8 mouse cellular contexts compared by ENCODE assay signal in genomic region chr2:132576522-132577135, GRCm38 (mm10). TPM values are rescaled to one million over a fixed set of nuclear protein-coding genes. Genes with fewer than 3 reads are reported as not detected.
DNase-seq lines count a peak whose midpoint lies in the region; ATAC-seq lines count a peak whose summit lies in the region.

No protein-coding gene starts in this region.

- peak overlapping the region; percentile 65 for H3K4me2 ChIP-seq in neural tube, embryonic 11.5 days (ENCODE audit: low read depth)
- H3K4me2 ChIP-seq in forebrain, embryonic 16.5 days (ENCODE audit: low read length): peak overlapping the region; percentile 53
- peak overlapping the region; percentile 90 for H3K4me2 ChIP-seq in liver, embryonic 11.5 days
- H3K4me2 ChIP-seq in stomach, embryonic 16.5 days (ENCODE audit: low read depth, low read length): peak overlapping the region; percentile 69

- 59% methylated on average over 3 of the region's 3 CpGs for WGBS in neural tube, embryonic 11.5 days
- WGBS in forebrain, embryonic 16.5 days: 28% methylated on average over 3 of the region's 3 CpGs
- 44% methylated on average over 3 of the region's 3 CpGs for WGBS in liver, embryonic 11.5 days
- WGBS in stomach, embryonic 16.5 days: 31% methylated on average over 3 of the region's 3 CpGs

- DNase-seq in neural tube, embryonic 11.5 days (ENCODE audit: low spot score): no peak
- DNase-seq in neural tube, embryonic 10.5 days (ENCODE audit: extremely low spot score, low spot score): no peak
- DNase-seq in liver, embryonic 11.5 days (ENCODE audit: low spot score): no peak
- no peak for DNase-seq in right cerebral cortex, adult 18-20 months
- DNase-seq in thymus, postnatal 36 days: no peak
- DNase-seq in kidney, adult 9 months: no peak

- no peak overlapping the region for H3K27ac ChIP-seq in neural tube, embryonic 11.5 days (ENCODE audit: low read depth, low read length)
- H3K27ac ChIP-seq in forebrain, embryonic 16.5 days (ENCODE audit: low read length): no peak overlapping the region
- 0 out of 2 replicates have a peak overlapping the region, but pooled peaks have one; percentile 48 for H3K27ac ChIP-seq in liver, embryonic 11.5 days (ENCODE audit: low read depth, low read length)
- H3K27ac ChIP-seq in stomach, embryonic 16.5 days (ENCODE audit: low read length): no peak overlapping the region

- H3K4me1 ChIP-seq in neural tube, embryonic 11.5 days (ENCODE audit: control insufficient read depth, insufficient read depth, low read length): peaks cover 5% of the 10 kb centered on the region; the same call in 1 of the 2 replicates
- H3K4me1 ChIP-seq in forebrain, embryonic 16.5 days (replicated peaks; ENCODE audit: control insufficient read depth, insufficient read depth, low read length): peaks cover 18% of the 10 kb centered on the region
- H3K4me1 ChIP-seq in liver, embryonic 11.5 days (replicated peaks; ENCODE audit: control insufficient read depth, insufficient read depth, low read length): peaks cover 16% of the 10 kb centered on the region
- peaks cover 10% of the 10 kb centered on the region for H3K4me1 ChIP-seq in stomach, embryonic 16.5 days (ENCODE audit: control insufficient read depth, insufficient read depth, low read length)

- no peaks in the 10 kb centered on the region for H3K9me3 ChIP-seq in neural tube, embryonic 11.5 days (ENCODE audit: control insufficient read depth, low read length)
- H3K9me3 ChIP-seq in forebrain, embryonic 16.5 days (ENCODE audit: control insufficient read depth, low read length): no peaks in the 10 kb centered on the region
- no peaks in the 10 kb centered on the region for H3K9me3 ChIP-seq in liver, embryonic 11.5 days (ENCODE audit: control insufficient read depth, low read length)
- no peaks in the 10 kb centered on the region for H3K9me3 ChIP-seq in stomach, embryonic 16.5 days (replicated peaks; ENCODE audit: control insufficient read depth, low read length)

- no peak overlapping the region for H3K9ac ChIP-seq in neural tube, embryonic 11.5 days (ENCODE audit: low read length)
- H3K9ac ChIP-seq in forebrain, embryonic 16.5 days (replicated peaks; ENCODE audit: low read depth, low read length): peak overlapping the region; percentile 37; the same call in 1 of the 2 replicates
- H3K9ac ChIP-seq in liver, embryonic 11.5 days (ENCODE audit: low read depth, low read length): peak overlapping the region; percentile 52; the same call in 1 of the 2 replicates
- no peak overlapping the region for H3K9ac ChIP-seq in stomach, embryonic 16.5 days (ENCODE audit: low read length)

- peak overlapping the region; percentile 77 for H3K4me3 ChIP-seq in neural tube, embryonic 11.5 days (ENCODE audit: low read depth, low read length)
- H3K4me3 ChIP-seq in forebrain, embryonic 16.5 days (replicated peaks; ENCODE audit: low read length): peak overlapping the region; percentile 67
- peak overlapping the region; percentile 66 for H3K4me3 ChIP-seq in liver, embryonic 11.5 days (ENCODE audit: low read depth, low read length)
- H3K4me3 ChIP-seq in stomach, embryonic 16.5 days (replicated peaks; ENCODE audit: low read length): peak overlapping the region; percentile 90

- no peak for ATAC-seq in neural tube, embryonic 11.5 days (ENCODE audit: insufficient read depth, low FRiP score, low TSS enrichment)
- ATAC-seq in forebrain, embryonic 16.5 days: no peak
- ATAC-seq in liver, embryonic 11.5 days (replicated peaks; ENCODE audit: low FRiP score): no peak
- no peak for ATAC-seq in stomach, embryonic 16.5 days (ENCODE audit: insufficient read depth, low FRiP score)

- no peaks in the 10 kb centered on the region for H3K36me3 ChIP-seq in neural tube, embryonic 11.5 days (ENCODE audit: control insufficient read depth, insufficient read depth, low read length)
- no peaks in the 10 kb centered on the region for H3K36me3 ChIP-seq in forebrain, embryonic 16.5 days (ENCODE audit: control insufficient read depth, insufficient read depth)
- H3K36me3 ChIP-seq in liver, embryonic 11.5 days (ENCODE audit: control insufficient read depth, insufficient read depth, low read length): no peaks in the 10 kb centered on the region
- H3K36me3 ChIP-seq in stomach, embryonic 16.5 days (ENCODE audit: control insufficient read depth, insufficient read depth, low read length): no peaks in the 10 kb centered on the region

- no peaks in the 10 kb centered on the region for H3K27me3 ChIP-seq in neural tube, embryonic 11.5 days (ENCODE audit: control insufficient read depth, insufficient read depth, low read length)
- H3K27me3 ChIP-seq in forebrain, embryonic 16.5 days (replicated peaks; ENCODE audit: control insufficient read depth, insufficient read depth, low read length): no peaks in the 10 kb centered on the region
- no peaks in the 10 kb centered on the region for H3K27me3 ChIP-seq in liver, embryonic 11.5 days (replicated peaks; ENCODE audit: control insufficient read depth, insufficient read depth, low read length)
- no peaks in the 10 kb centered on the region for H3K27me3 ChIP-seq in stomach, embryonic 16.5 days (ENCODE audit: control insufficient read depth, insufficient read depth, low read length)

RNA-seq across cellular contexts. Expression of gene Gpcpd1, which starts 10.9 kb away (rescaled TPM):
- 44.5 and 47.0 TPM in 2 replicates for polyA plus RNA-seq in neural tube, embryonic 11.5 days (2014; fragmentation: Nextera tagmentation; extraction: Ambion mirVana)
- 78.3 and 84.1 TPM in 2 replicates for polyA plus RNA-seq in forebrain, embryonic 16.5 days (2015; fragmentation: Nextera tagmentation; extraction: Ambion mirVana)
- 23.2 and 25.8 TPM in 2 replicates for polyA plus RNA-seq in liver, embryonic 11.5 days (2014; fragmentation: Nextera tagmentation; extraction: Ambion mirVana)
- 27.6 and 30.3 TPM in 2 replicates for polyA plus RNA-seq in stomach, embryonic 16.5 days (2015; fragmentation: Nextera tagmentation; extraction: Ambion mirVana)

Comparison
In these comparisons a context has a peak if more than half of its experiments do, and no peak if none do; other contexts are left out.
1. H3K9ac ChIP-seq: peak in forebrain, embryonic 16.5 days (single experiment) and liver, embryonic 11.5 days (single experiment); none in neural tube, embryonic 11.5 days (single experiment) and stomach, embryonic 16.5 days (single experiment).
2. Peak in every context shown above with its lines, with median percentiles within 50 percentile points of each other: H3K4me2 ChIP-seq and H3K4me3 ChIP-seq.